Mouse (Mus musculus) kidney, adult 2 months (tissue): ENCODE data around the gene Rasgef1c. TPM values are rescaled to one million over a fixed set of nuclear protein-coding genes. Genes with fewer than 3 reads are reported as not detected.

Experiments used
- DNase-seq: peaks from one replicate; pipeline ENCODE4 v3.0.0; 2021
- H3K27ac ChIP-seq: fragments of 200-500 bp; 2 replicates; pipeline ENCODE4 v1.5.1; 2012; ENCODE audit warnings: low read depth, low read length, control low read depth, inconsistent platforms; ENCODE audit not compliant: insufficient read depth
- H3K27me3 ChIP-seq: fragments of 200-500 bp; replicated peaks from 2 replicates; pipeline ENCODE4 v1.6.1; 2012; ENCODE audit warnings: mild to moderate bottlenecking, moderate library complexity, low read length, inconsistent platforms; ENCODE audit not compliant: control insufficient read depth, insufficient read depth
- H3K36me3 ChIP-seq: fragments of 200-500 bp; 2 replicates; pipeline ENCODE4 v1.6.1; 2012; ENCODE audit warnings: mild to moderate bottlenecking, moderate library complexity, low read length, inconsistent platforms; ENCODE audit not compliant: control insufficient read depth, insufficient read depth
- H3K4me1 ChIP-seq: fragments of 200-500 bp; 2 replicates; pipeline ENCODE4 v1.6.1; 2011; ENCODE audit warnings: low read length; ENCODE audit not compliant: control insufficient read depth, insufficient read depth
- H3K4me3 ChIP-seq: fragments of 200-500 bp; 2 replicates; pipeline ENCODE4 v1.5.1; 2011; ENCODE audit warnings: mild to moderate bottlenecking, low read depth, low read length, control low read depth; ENCODE audit not compliant: insufficient read depth
- CTCF ChIP-seq: fragments of 200-500 bp; conservative IDR thresholded peaks from 2 replicates; pipeline ENCODE4 v1.5.1; 2011; ENCODE audit warnings: low read depth, mild to moderate bottlenecking, control low read depth, low read length, moderate library complexity, mixed read lengths; ENCODE audit not compliant: insufficient read depth, insufficient read length
- POLR2A ChIP-seq: fragments of 200-500 bp; IDR thresholded peaks from one replicate; pipeline ENCODE4 v1.6.1; 2011; ENCODE audit warnings: low read depth, low read length, control low read depth
- WGBS: fragments of 180-500 bp; shearing (Covaris S2); methylation state at CpG from one replicate; pipeline ENCODE4 v1.1.7; 2018; 5-methylcytosine and 5-hydroxymethylcytosine counted together
- polyA plus RNA-seq: library from polyadenylated mRNA; depleted of rRNA; stranded (reverse); fragments of >200 nt; gene quantifications from 2 replicates; pipeline ENCODE4 v1.2.3, GENCODE M21; 2012

Rasgef1c gene
- polyA plus RNA-seq, 1 experiment, result 0.11 TPM

DNA sequence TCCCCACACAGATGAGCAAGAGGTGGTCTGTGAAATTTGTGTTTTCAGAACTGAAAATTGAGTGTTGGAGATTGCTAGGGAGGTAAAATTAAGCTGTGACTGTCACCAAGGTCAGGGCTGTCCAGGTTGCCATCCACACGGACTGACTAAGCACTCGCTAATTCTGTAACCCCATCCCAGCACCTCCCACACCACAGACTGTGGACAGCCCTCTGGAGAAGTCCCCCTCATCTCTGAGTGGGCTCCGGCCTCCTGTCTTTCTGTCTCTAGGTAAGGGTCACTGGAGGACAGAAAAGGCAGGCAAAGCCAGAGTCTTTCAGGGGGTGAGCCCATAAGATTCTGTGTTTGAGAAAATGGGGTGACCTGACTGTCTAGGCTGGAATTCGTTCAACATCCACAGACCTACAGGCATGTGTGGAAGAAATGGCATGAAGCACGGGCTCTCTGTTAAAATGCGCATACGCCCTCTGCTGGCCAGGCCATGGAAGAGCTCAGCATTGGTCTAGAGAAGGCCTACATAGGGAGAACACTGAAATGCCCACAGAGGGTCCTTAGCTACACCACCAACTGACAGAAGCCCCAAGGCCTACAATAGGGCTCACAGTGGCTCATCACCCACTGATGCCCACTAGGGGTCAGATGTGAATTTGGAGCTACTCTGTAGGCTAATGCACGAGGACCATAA, 54.1 kb downstream of the Rasgef1c start:
- TF ChIP-seq POLR2A (no peak), CTCF (peak; percentile 90)
- peak; percentile 67 for DNase-seq
- H3K4me1 ChIP-seq, result no peaks in the 10 kb centered on the region
- H3K36me3 ChIP-seq, result no peaks in the 10 kb centered on the region
- no peak overlapping the region for H3K4me3 ChIP-seq
- H3K27ac ChIP-seq, result no peak overlapping the region
- 21% methylated on average over 8 of the region's 8 CpGs for WGBS
- H3K27me3 ChIP-seq, result no peaks in the 10 kb centered on the region

DNA sequence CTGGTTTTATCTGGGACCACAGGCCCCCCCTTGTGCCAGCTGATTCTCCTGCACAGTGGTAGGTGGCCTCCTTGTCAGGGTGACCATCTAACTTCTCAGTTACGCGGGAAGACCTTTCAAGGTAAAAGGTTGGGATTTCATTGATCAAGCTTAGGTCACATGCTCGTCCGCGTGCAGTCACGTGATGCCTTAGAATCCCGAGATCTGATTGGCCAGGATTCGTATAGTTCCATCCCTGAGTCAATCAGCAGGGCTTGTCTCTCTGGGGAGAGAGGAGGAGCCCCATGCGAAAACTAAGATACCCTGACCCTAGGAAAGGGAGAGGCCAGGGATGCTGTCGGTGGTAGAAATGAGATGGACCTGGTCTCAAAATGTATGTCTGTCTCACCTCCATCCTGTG, 56.4 kb downstream of the Rasgef1c start:
- 90% methylated on average over 10 of the region's 10 CpGs for WGBS
- Histone ChIP-seq H3K27me3 (no peaks in the 10 kb centered on the region), H3K27ac (no peak overlapping the region), H3K4me1 (no peaks in the 10 kb centered on the region), H3K36me3 (no peaks in the 10 kb centered on the region), H3K4me3 (no peak overlapping the region)
- no peak for DNase-seq
- TF ChIP-seq CTCF (no peak), POLR2A (no peak)

DNA sequence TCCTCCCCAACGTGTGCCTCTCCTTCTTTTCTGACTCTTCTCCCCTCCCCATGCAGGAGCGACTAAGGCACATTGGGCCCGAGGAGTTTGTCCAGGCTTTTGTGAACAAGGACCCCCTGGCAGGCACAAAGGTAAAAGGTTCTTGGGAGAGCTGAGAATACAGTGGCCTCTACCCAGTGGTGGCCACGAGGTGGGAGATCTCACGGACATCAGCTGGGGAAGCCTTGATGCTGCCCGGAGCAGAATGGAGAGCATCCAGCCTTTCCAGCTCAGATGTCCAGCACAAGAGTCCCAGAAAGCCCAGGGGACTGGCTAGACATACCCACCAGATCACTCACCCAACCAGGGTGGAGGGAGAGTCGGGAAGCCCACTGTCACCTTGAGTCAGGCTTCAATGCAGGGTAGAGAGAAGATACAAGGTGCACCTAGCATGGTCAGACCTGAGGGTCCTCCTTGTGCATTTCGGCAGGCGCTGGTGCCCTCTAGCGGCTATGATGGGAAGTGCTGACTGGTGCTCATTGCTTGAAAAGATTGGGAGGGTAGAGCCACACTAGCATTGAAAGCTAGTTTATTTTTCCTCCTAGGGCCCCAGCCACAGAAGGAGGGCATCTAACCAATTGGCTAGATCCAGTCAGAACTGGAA, 59.6 kb downstream of the Rasgef1c start:
- H3K4me3 ChIP-seq, result no peak overlapping the region
- no peaks in the 10 kb centered on the region for H3K36me3 ChIP-seq
- H3K4me1 ChIP-seq, result no peaks in the 10 kb centered on the region
- DNase-seq, result peak; percentile 38
- no peak overlapping the region for H3K27ac ChIP-seq
- TF ChIP-seq CTCF (peak; percentile 88), POLR2A (no peak)
- WGBS, result 37% methylated on average over 10 of the region's 10 CpGs
- H3K27me3 ChIP-seq, result no peaks in the 10 kb centered on the region

DNA sequence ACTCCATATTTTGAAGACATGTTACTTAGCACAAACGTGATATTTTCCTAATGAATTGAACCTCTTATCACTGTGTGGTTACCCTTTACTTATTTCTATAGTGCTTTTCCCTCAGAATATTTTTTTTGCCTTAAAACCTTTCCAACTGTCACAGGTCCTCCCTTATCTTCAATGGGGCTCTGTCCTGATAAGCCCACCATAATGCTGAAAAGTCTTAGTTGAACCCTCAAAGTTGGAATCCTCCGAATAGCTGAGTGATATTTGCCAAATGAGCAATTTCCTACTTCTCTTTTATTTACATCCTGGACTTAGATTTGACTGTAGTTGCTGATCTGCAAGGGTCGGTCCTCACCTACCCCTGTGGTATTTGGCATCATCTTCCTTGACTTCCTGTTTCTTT, 63.7 kb downstream of the Rasgef1c start:
- DNase-seq, result no peak
- H3K27me3 ChIP-seq, result no peaks in the 10 kb centered on the region
- no peak overlapping the region for H3K4me3 ChIP-seq
- no peaks in the 10 kb centered on the region for H3K4me1 ChIP-seq
- WGBS, result 79% methylated on average over 3 of the region's 3 CpGs
- TF ChIP-seq POLR2A (no peak), CTCF (no peak)
- no peak overlapping the region for H3K27ac ChIP-seq
- H3K36me3 ChIP-seq, result no peaks in the 10 kb centered on the region

DNA sequence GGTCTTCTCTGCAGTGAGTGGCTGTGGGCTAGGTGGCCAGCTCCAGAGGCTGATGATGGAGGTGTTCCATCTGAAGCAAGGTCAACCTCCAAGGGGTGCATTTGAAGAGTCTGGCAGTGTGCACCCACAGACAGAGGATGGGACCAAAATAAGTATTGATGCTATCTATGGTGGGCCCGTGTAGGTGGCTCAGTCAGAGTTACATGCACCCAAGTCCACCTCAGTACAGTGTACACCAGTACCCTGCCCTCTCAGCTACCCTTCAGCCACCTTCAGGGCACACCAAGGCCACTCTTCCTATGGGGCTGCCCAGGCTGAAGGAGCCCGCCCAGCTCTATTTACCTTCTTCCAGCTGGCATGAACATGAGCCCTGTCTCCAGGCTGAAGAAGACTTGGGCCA, 68.1 kb downstream of the Rasgef1c start:
- 83% methylated on average over 2 of the region's 2 CpGs for WGBS
- no peak for TF ChIP-seq CTCF
- TF ChIP-seq POLR2A, result no peak
- Histone ChIP-seq H3K27me3 (no peaks in the 10 kb centered on the region), H3K27ac (no peak overlapping the region), H3K4me3 (no peak overlapping the region), H3K36me3 (no peaks in the 10 kb centered on the region), H3K4me1 (no peaks in the 10 kb centered on the region)
- DNase-seq, result no peak

DNA sequence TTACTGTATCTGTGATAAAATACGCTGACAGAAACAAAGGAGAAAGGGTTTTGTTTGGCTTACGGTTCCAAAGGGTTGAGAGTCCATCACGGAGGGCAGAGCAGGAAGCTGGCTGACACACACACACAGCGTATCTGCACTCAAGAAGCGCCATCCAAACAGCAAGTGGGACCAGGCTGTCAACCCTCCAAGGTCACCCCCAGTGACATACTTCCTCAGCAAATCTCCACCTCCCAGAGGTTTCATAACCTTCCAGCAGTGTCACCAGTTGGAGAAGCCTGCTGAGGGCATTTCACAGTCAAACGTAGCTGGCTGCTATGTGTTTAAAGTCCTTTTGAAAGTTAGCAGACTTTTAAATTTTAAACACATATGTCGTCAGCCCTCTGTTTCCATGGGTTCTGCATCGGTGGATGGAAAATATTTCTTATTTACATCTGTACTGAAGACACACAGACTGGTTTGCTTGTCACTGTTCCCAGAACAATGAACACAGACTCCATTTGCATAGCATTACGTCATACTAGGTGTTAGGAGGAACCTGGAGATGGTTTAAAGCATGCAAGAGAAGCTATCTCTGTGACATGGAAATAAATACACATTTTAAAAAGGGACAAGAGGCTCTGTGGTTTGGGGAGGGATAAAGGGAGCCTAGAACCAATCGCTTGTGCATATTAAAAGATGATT, 72.2 kb downstream of the Rasgef1c start:
- H3K4me3 ChIP-seq, result no peak overlapping the region
- H3K36me3 ChIP-seq, result no peaks in the 10 kb centered on the region
- H3K4me1 ChIP-seq, result no peaks in the 10 kb centered on the region
- no peak overlapping the region for H3K27ac ChIP-seq
- no peak for DNase-seq
- no peak for TF ChIP-seq CTCF
- no peak for TF ChIP-seq POLR2A
- H3K27me3 ChIP-seq, result no peaks in the 10 kb centered on the region
- WGBS, result 75% methylated on average over 10 of the region's 10 CpGs

DNA sequence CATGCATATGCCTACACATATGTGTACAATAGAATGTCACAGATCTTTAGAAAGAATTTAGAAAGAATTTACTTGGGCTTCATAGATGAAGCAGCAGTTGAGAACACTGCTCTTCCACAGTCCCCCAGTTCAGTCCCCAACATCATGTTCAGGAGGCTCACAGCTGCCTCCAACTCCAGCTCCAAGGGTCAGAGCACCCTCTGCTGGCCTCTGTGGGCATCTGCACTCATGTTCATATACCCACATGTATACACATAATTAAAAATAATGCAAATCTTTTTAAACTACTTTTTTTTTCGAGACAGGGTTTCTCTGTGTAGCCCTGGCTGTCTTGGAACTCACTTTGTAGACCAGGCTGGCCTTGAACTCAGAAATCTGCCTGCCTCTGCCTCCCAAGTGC, 73.0 kb downstream of the Rasgef1c start:
- no peak overlapping the region for H3K4me3 ChIP-seq
- 62% methylated on average over 1 of the region's 1 CpGs for WGBS
- no peak overlapping the region for H3K27ac ChIP-seq
- TF ChIP-seq CTCF, result no peak
- no peak for TF ChIP-seq POLR2A
- H3K27me3 ChIP-seq, result no peaks in the 10 kb centered on the region
- no peaks in the 10 kb centered on the region for H3K4me1 ChIP-seq
- no peak for DNase-seq
- H3K36me3 ChIP-seq, result no peaks in the 10 kb centered on the region
